Mouse (Mus musculus) leukemia stem cell, adult 10-12 weeks (primary cell): ENCODE data around the gene Snai1. TPM values are rescaled to one million over a fixed set of nuclear protein-coding genes. Genes with fewer than 3 reads are reported as not detected.

ENCODE experiments used
- polyA plus RNA-seq: library from polyadenylated mRNA; stranded (reverse); fragments of >175 nt; gene quantifications from 2 replicates; pipeline ENCODE4 v1.2.3, GENCODE M21; 2012; ENCODE audit warnings: low replicate concordance

The Snai1 gene
- polyA plus RNA-seq = 1.8 and 2.9 TPM in 2 replicates

GRCm38 (mm10) chr2:167537476-167538297, at the start of gene Snai1:
Snai1 (plus strand) TSS chr2:167538195.

GRCm38 (mm10) chr2:167491757-167492708, 46.0 kb upstream of the Snai1 start, which contains the start of gene Rnf114:
Rnf114 (plus strand) TSS chr2:167492645.

GRCm38 (mm10) chr2:167492713-167493636, 45.0 kb upstream of the Snai1 start, which contains the start of gene Spata2:
Spata2 (minus strand) TSS chr2:167492887.

Other genes starting within 250 kb of the Snai1 start
- gene B4galt5, start 189.0 kb upstream of the Snai1 start, polyA plus RNA-seq = 11.4 and 11.6 TPM in 2 replicates
- gene Slc9a8, start 116.5 kb upstream of the Snai1 start, polyA plus RNA-seq = 6.1 and 28.2 TPM in 2 replicates
- 18.3 and 25.0 TPM in 2 replicates for gene Rnf114, start 45.5 kb upstream of the Snai1 start, polyA plus RNA-seq
- gene Spata2, start 45.3 kb upstream of the Snai1 start, polyA plus RNA-seq = 24.2 and 37.0 TPM in 2 replicates
- gene Ube2v1, start 93.9 kb downstream of the Snai1 start, polyA plus RNA-seq = 132 and 291 TPM in 2 replicates
- not detected in 2 replicates for gene Gm20431, start 123.3 kb downstream of the Snai1 start, polyA plus RNA-seq
- gene Cebpb, start 150.7 kb downstream of the Snai1 start, polyA plus RNA-seq = 69.7 and 200 TPM in 2 replicates
- 94.0 and 95.1 TPM in 2 replicates for gene Tmem189, start 151.6 kb downstream of the Snai1 start, polyA plus RNA-seq